Mouse (Mus musculus) lung, postnatal 4 days (tissue): ENCODE measurements around the gene Usp8.
A peak's percentile ranks its signal among the peaks of the same experiment; 100 is the strongest.

ENCODE experiments used
- DNase-seq, 2 experiments: peaks; one replicate each; pipeline ENCODE4 v3.0.0; 2021

Usp8 gene

GRCm38 (mm10) chr2:126743389-126743788, 36.3 kb downstream of the Usp8 start:
- no peak for DNase-seq

GRCm38 (mm10) chr2:126755664-126756063, 48.5 kb downstream of the Usp8 start:
- DNase-seq, result peak in 1 of 2 experiments; percentile 46

- DNase-seq, result no peak
Measured at GRCm38 (mm10) chr2:126759351-126759750, 52.2 kb downstream of the Usp8 start.

GRCm38 (mm10) chr2:126765867-126766582, 58.9 kb downstream of the Usp8 start:
- DNase-seq, result no peak

GRCm38 (mm10) chr2:126767599-126767998, 60.5 kb downstream of the Usp8 start:
- no peak for DNase-seq

GRCm38 (mm10) chr2:126768194-126768593, 61.1 kb downstream of the Usp8 start:
- DNase-seq, result no peak

GRCm38 (mm10) chr2:126769431-126770181, 62.5 kb downstream of the Usp8 start:
- DNase-seq, result no peak

- no peak for DNase-seq
Measured at GRCm38 (mm10) chr2:126772217-126772616, 65.1 kb downstream of the Usp8 start.

GRCm38 (mm10) chr2:126775951-126776350, 68.8 kb downstream of the Usp8 start:
- no peak for DNase-seq

- DNase-seq, result no peak
Measured at GRCm38 (mm10) chr2:126776416-126776815, 69.3 kb downstream of the Usp8 start.

GRCm38 (mm10) chr2:126778806-126779205, 71.7 kb downstream of the Usp8 start:
- DNase-seq, result no peak

- DNase-seq, result no peak
Measured at GRCm38 (mm10) chr2:126780286-126780685, 73.2 kb downstream of the Usp8 start.

- DNase-seq, result no peak
Measured at GRCm38 (mm10) chr2:126781478-126781877, 74.3 kb downstream of the Usp8 start.

- peak; percentile 69 to 70 for DNase-seq
Measured at GRCm38 (mm10) chr2:126782433-126782832, 75.3 kb downstream of the Usp8 start.

GRCm38 (mm10) chr2:126783370-126783769, 76.2 kb downstream of the Usp8 start, which contains the start of gene Usp50:
Gene Usp50 (minus strand): TSS chr2:126783470.
- no peak for DNase-seq

GRCm38 (mm10) chr2:126787721-126788342, 80.7 kb downstream of the Usp8 start:
- no peak for DNase-seq

- no peak for DNase-seq
Measured at GRCm38 (mm10) chr2:126792611-126793010, 85.5 kb downstream of the Usp8 start.

- DNase-seq, result no peak
Measured at GRCm38 (mm10) chr2:126795708-126796107, 88.6 kb downstream of the Usp8 start.

GRCm38 (mm10) chr2:126798455-126798854, 91.3 kb downstream of the Usp8 start:
- DNase-seq, result no peak

GRCm38 (mm10) chr2:126801980-126802379, 94.9 kb downstream of the Usp8 start:
- DNase-seq, result no peak
